Mouse (Mus musculus) monocyte, adult 5-6 weeks (primary cell): ENCODE results near the gene Rnf135. TPM values are rescaled to one million over a fixed set of nuclear protein-coding genes. Genes with fewer than 3 reads are reported as not detected.

Experiments used
- total RNA-seq: library from RNA; stranded (forward); fragments of 200-1000, 200-491, 200-594 nt; gene quantifications from 3 replicates; pipeline ENCODE4 v1.2.3, GENCODE M21; 2017

Rnf135 gene
- total RNA-seq, 1 experiment from 2014 or later, result 5.0 TPM

Other genes starting within 250 kb of the Rnf135 start
- gene Utp6, start 221.5 kb upstream of the Rnf135 start, total RNA-seq, result 55.7 to 87.3 TPM (median 65.7 TPM) in 3 replicates
- 35.9 to 53.1 TPM (median 37.2 TPM) in 3 replicates for gene Suz12, start 190.7 kb upstream of the Rnf135 start, total RNA-seq
- 144 to 183 TPM (median 162 TPM) in 3 replicates for gene Crlf3, start 102.9 kb upstream of the Rnf135 start, total RNA-seq
- 3.5 to 5.8 TPM (median 4.6 TPM) in 3 replicates for gene Atad5, start 94.5 kb upstream of the Rnf135 start, total RNA-seq
- 2.9 to 11.4 TPM (median 5.8 TPM) in 3 replicates for gene Tefm, start 41.7 kb upstream of the Rnf135 start, total RNA-seq
- 6.7 to 11.8 TPM (median 8.7 TPM) in 3 replicates for gene Adap2, start 29.7 kb upstream of the Rnf135 start, total RNA-seq
- 48.4 to 57.1 TPM (median 56.2 TPM) in 3 replicates for gene Rhot1, start 25.2 kb downstream of the Rnf135 start, total RNA-seq
- gene Rhbdl3, start 117.1 kb downstream of the Rnf135 start, total RNA-seq, result not detected in 3 replicates
- 4.8 to 8.8 TPM (median 8.3 TPM) in 3 replicates for gene 5730455P16Rik, start 194.2 kb downstream of the Rnf135 start, total RNA-seq
- gene Zfp207, start 199.4 kb downstream of the Rnf135 start, total RNA-seq, result 195 to 258 TPM (median 204 TPM) in 3 replicates
- 47.1 to 87.8 TPM (median 55.9 TPM) in 3 replicates for gene Psmd11, start 244.8 kb downstream of the Rnf135 start, total RNA-seq